Mouse (Mus musculus) cerebellum, postnatal 4 days (tissue): Measurements from ENCODE around the gene Cdca5.

Experiments
- DNase-seq, 2 experiments: peaks; one replicate each; pipeline ENCODE4 v3.0.0; 2022; ENCODE audit warnings: low spot score in 2 of 2, mixed read lengths in 1 of 2

Cdca5 gene

GRCm38 (mm10) chr19:6061641-6062302, 23.0 kb upstream of the Cdca5 start:
- DNase-seq: peak in 1 of 2 experiments; percentile 36

GRCm38 (mm10) chr19:6062418-6062817, 22.4 kb upstream of the Cdca5 start:
- DNase-seq: no peak

GRCm38 (mm10) chr19:6063081-6063480, 21.7 kb upstream of the Cdca5 start:
- no peak for DNase-seq

- no peak for DNase-seq
Measured at GRCm38 (mm10) chr19:6066571-6066970, 18.2 kb upstream of the Cdca5 start.

- DNase-seq: peak; percentile 82 to 86
Measured at GRCm38 (mm10) chr19:6067011-6067723, 17.6 kb upstream of the Cdca5 start.

GRCm38 (mm10) chr19:6067724-6068415, 16.9 kb upstream of the Cdca5 start, which contains the start of gene Tm7sf2:
Tm7sf2 (minus strand) TSS chr19:6068373.
- peak; percentile 81 to 84 for DNase-seq

GRCm38 (mm10) chr19:6068951-6069350, 15.8 kb upstream of the Cdca5 start:
- no peak for DNase-seq

GRCm38 (mm10) chr19:6069851-6070250, 14.9 kb upstream of the Cdca5 start:
- no peak for DNase-seq

GRCm38 (mm10) chr19:6070571-6071250, 14.1 kb upstream of the Cdca5 start:
- no peak for DNase-seq

GRCm38 (mm10) chr19:6071261-6071660, 13.5 kb upstream of the Cdca5 start:
- no peak for DNase-seq

GRCm38 (mm10) chr19:6073889-6074288, 10.9 kb upstream of the Cdca5 start:
- DNase-seq: no peak

GRCm38 (mm10) chr19:6076564-6077393, 8.0 kb upstream of the Cdca5 start, which contains the start of gene Vps51:
Vps51 (minus strand) TSS chr19:6077231.
- DNase-seq: peak; percentile 63 to 83

- no peak for DNase-seq
Measured at GRCm38 (mm10) chr19:6079983-6080480, 4.8 kb upstream of the Cdca5 start, which contains the start of gene Tmem262. Tmem262 (plus strand) TSS chr19:6080033.

- DNase-seq: no peak
Measured at GRCm38 (mm10) chr19:6082156-6082555, 2.6 kb upstream of the Cdca5 start, which contains the start of gene Gm28374. Gm28374 (minus strand) TSS chr19:6082256.

- DNase-seq: peak in 1 of 2 experiments; percentile 56
Measured at GRCm38 (mm10) chr19:6085417-6085879, 665 bp downstream of the Cdca5 start.

- DNase-seq: no peak
Measured at GRCm38 (mm10) chr19:6088841-6089240, 4.1 kb downstream of the Cdca5 start.

GRCm38 (mm10) chr19:6094119-6094518, 9.3 kb downstream of the Cdca5 start, which contains the start of gene AC131692.1:
AC131692.1 (plus strand) TSS chr19:6094419.
- no peak for DNase-seq

GRCm38 (mm10) chr19:6097847-6098246, 13.1 kb downstream of the Cdca5 start:
- no peak for DNase-seq

GRCm38 (mm10) chr19:6101186-6101585, 16.4 kb downstream of the Cdca5 start:
- DNase-seq: no peak

GRCm38 (mm10) chr19:6102169-6102853, 17.5 kb downstream of the Cdca5 start:
- DNase-seq: no peak
